Mouse (Mus musculus) myocyte (in vitro differentiated cells): ENCODE data around the gene Slc25a28. TPM values are rescaled to one million over a fixed set of nuclear protein-coding genes. Genes with fewer than 3 reads are reported as not detected.
A peak's percentile ranks its signal among the peaks of the same experiment; 100 is the strongest.

Experiments
- H3K27me3 ChIP-seq: one replicate; pipeline ENCODE4 v1.6.1; 2011; ENCODE audit not compliant: control insufficient read depth, insufficient read depth, insufficient read length
- H3K36me3 ChIP-seq: one replicate; pipeline ENCODE4 v1.6.1; 2011; ENCODE audit not compliant: control insufficient read depth, insufficient read depth
- H3K4me2 ChIP-seq: one replicate; pipeline ENCODE4 v1.6.1; 2011; ENCODE audit warnings: low read depth, control low read depth
- H3K4me3 ChIP-seq: one replicate; pipeline ENCODE4 v1.5.1; 2011; ENCODE audit warnings: mild to moderate bottlenecking, control low read depth, moderate library complexity
- H3K79me2 ChIP-seq: one replicate; pipeline ENCODE4 v1.6.1; 2011; ENCODE audit not compliant: control insufficient read depth, insufficient read depth
- H3ac ChIP-seq: one replicate; pipeline ENCODE4 v1.6.1; 2011; ENCODE audit not compliant: control insufficient read depth, insufficient read length
- CEBPB ChIP-seq: IDR thresholded peaks from 2 replicates; pipeline ENCODE4 v1.6.1; 2011; ENCODE audit warnings: mild to moderate bottlenecking, moderate library complexity; ENCODE audit not compliant: poor library complexity, insufficient read depth, severe bottlenecking
- E2F4 ChIP-seq: IDR thresholded peaks from one replicate; pipeline ENCODE4 v1.6.1; 2011; ENCODE audit warnings: mild to moderate bottlenecking, control low read depth, moderate library complexity; ENCODE audit not compliant: insufficient read depth
- MAX ChIP-seq: IDR thresholded peaks from one replicate; pipeline ENCODE4 v1.6.1; 2011; ENCODE audit warnings: low read depth, mild to moderate bottlenecking, control low read depth
- MYOD1 ChIP-seq, 3 experiments: IDR thresholded peaks; one replicate each; pipeline ENCODE4 v1.6.1; 2011; ENCODE audit warnings: control low read depth in 2 of 3, low read depth in 2 of 3, mild to moderate bottlenecking in 2 of 3, moderate library complexity in 1 of 3; ENCODE audit not compliant: insufficient read length in 2 of 3, control insufficient read depth in 1 of 3
- MYOG ChIP-seq, 3 experiments: IDR thresholded peaks; one replicate each; pipeline ENCODE4 v1.6.1; 2011; ENCODE audit warnings: control low read depth in 2 of 3, low read depth in 2 of 3, mild to moderate bottlenecking in 2 of 3; ENCODE audit not compliant: insufficient read length in 2 of 3, control insufficient read depth in 1 of 3, insufficient read depth in 1 of 3
- POLR2A ChIP-seq: IDR thresholded peaks from one replicate; pipeline ENCODE4 v1.6.1; 2011; ENCODE audit warnings: low read depth, mild to moderate bottlenecking, control low read depth, moderate library complexity; ENCODE audit not compliant: insufficient read length
- POLR2AphosphoS2 ChIP-seq: IDR thresholded peaks from one replicate; pipeline ENCODE4 v1.6.1; 2011; ENCODE audit warnings: low read depth, control low read depth; ENCODE audit not compliant: insufficient read length
- REST ChIP-seq: IDR thresholded peaks from one replicate; pipeline ENCODE4 v1.6.1; 2011; ENCODE audit warnings: mild to moderate bottlenecking, control low read depth, moderate library complexity; ENCODE audit not compliant: insufficient read depth, insufficient read length
- SRF ChIP-seq: IDR thresholded peaks from one replicate; pipeline ENCODE4 v1.6.1; 2011; ENCODE audit warnings: low read depth; ENCODE audit not compliant: control insufficient read depth, insufficient read length
- TCF12 ChIP-seq: IDR thresholded peaks from one replicate; pipeline ENCODE4 v1.6.1; 2011; ENCODE audit warnings: mild to moderate bottlenecking, control low read depth; ENCODE audit not compliant: poor library complexity, insufficient read depth, severe bottlenecking
- TCF3 ChIP-seq: IDR thresholded peaks from one replicate; pipeline ENCODE4 v1.6.1; 2011; ENCODE audit warnings: low read depth, control low read depth; ENCODE audit not compliant: insufficient read length
- USF1 ChIP-seq: IDR thresholded peaks from one replicate; pipeline ENCODE4 v1.6.1; 2011; ENCODE audit warnings: low read depth, mild to moderate bottlenecking, control low read depth, moderate library complexity
- polyA plus RNA-seq: library from polyadenylated mRNA; unstranded; fragments of >200 nt; fragmentation: generic; extraction: Trizol; gene quantifications from one replicate; pipeline ENCODE4 v1.2.1, GENCODE M21; 2012; ENCODE audit warnings: missing spikeins

The Slc25a28 gene
- polyA plus RNA-seq, 1 experiment, result 25.5 TPM

DNA sequence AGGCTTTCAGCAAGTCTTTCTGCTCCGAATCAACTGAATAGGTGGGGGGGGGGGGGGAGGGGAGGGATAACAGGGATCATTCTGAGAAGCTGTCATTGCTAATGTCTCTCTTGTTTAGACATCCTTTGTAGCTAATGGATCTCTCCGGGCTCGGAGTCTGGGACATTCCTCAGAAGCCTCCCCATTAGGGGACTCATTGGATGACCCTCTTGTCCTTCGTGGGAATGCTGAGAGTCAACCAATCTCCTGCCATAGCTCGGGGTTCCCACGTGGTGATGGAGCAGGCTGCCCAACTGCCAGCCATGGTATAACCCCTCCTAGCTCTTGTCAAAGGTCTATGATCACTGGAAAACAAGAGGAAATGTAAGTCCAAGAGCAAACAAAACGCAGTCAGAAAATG lies 27.8 kb downstream of the Slc25a28 start:
- no peak for TF ChIP-seq USF1
- TF ChIP-seq E2F4, result no peak
- TF ChIP-seq CEBPB, result no peak
- no peak for TF ChIP-seq POLR2A
- no peak for TF ChIP-seq TCF3
- TF ChIP-seq POLR2AphosphoS2, result no peak
- no peak for TF ChIP-seq MYOG (IDR thresholded peaks at IDR 0.05; ENCODE audit: control insufficient read depth in 1 of 3, insufficient read depth in 1 of 3, insufficient read length in 2 of 3, low read depth in 2 of 3)
- TF ChIP-seq SRF, result no peak
- H3K79me2 ChIP-seq, result no peaks in the 10 kb centered on the region
- H3K4me2 ChIP-seq, result no peak overlapping the region
- no peak overlapping the region for H3K4me3 ChIP-seq
- peaks cover 7% of the 10 kb centered on the region for H3K27me3 ChIP-seq
- H3ac ChIP-seq, result no peak overlapping the region
- H3K36me3 ChIP-seq, result no peaks in the 10 kb centered on the region

- TF ChIP-seq MYOG (IDR thresholded peaks at IDR 0.05; ENCODE audit: control insufficient read depth in 1 of 3, insufficient read depth in 1 of 3, insufficient read length in 2 of 3, low read depth in 2 of 3) (peak in 1 of 3 experiments; percentile 52), E2F4 (no peak), MYOD1 (IDR thresholded peaks at IDR 0.05; ENCODE audit: control insufficient read depth in 1 of 3, insufficient read length in 2 of 3, low read depth in 2 of 3) (peak in 2 of 3 experiments; percentile 9 to 54), TCF3 (no peak), USF1 (peak; percentile 56), MAX (no peak), POLR2A (no peak), POLR2AphosphoS2 (no peak), CEBPB (no peak), TCF12 (no peak), REST (no peak), SRF (no peak)
- no peak overlapping the region for H3K4me3 ChIP-seq
Observed at GRCm38 (mm10) chr19:43645508-43645907, 29.2 kb downstream of the Slc25a28 start.

DNA sequence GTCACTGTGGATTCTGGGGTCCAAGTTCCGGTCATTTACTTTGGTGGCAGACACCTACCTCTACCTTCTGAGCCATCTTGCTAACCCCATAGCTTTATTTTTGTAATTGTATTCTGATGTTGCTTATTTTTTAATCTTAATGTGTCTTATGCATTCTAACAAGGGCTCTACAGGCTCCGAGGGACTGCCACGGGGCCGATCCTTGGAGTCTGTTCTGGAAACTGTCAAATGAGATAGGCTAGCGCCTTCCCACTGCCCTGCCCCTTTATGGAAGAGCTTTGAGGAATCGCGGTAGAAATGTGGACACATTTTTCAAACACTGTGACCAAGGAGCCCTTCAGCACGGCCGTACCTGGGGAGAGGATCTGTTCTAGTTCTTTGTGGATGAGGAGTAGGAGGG lies 31.8 kb downstream of the Slc25a28 start:
- H3K36me3 ChIP-seq, result no peaks in the 10 kb centered on the region
- TF ChIP-seq E2F4 (no peak), TCF12 (no peak), MYOD1 (IDR thresholded peaks at IDR 0.05; ENCODE audit: control insufficient read depth in 1 of 3, insufficient read length in 2 of 3, low read depth in 2 of 3) (no peak), MAX (no peak), REST (no peak), POLR2AphosphoS2 (no peak), TCF3 (no peak), SRF (no peak), MYOG (IDR thresholded peaks at IDR 0.05; ENCODE audit: control insufficient read depth in 1 of 3, insufficient read depth in 1 of 3, insufficient read length in 2 of 3, low read depth in 2 of 3) (no peak), CEBPB (no peak), POLR2A (no peak), USF1 (no peak)
- H3K4me2 ChIP-seq, result no peak overlapping the region

More at GRCm38 (mm10) chr19:43645508-43645907, 29.2 kb downstream of the Slc25a28 start:
- H3K27me3 ChIP-seq, result peaks cover 19% of the 10 kb centered on the region
- no peaks in the 10 kb centered on the region for H3K36me3 ChIP-seq
- H3ac ChIP-seq, result no peak overlapping the region
- H3K4me2 ChIP-seq, result no peak overlapping the region
- no peaks in the 10 kb centered on the region for H3K79me2 ChIP-seq

GRCm38 (mm10) chr19:43641833-43642232 lies 32.8 kb downstream of the Slc25a28 start:
- Histone ChIP-seq H3K4me2 (no peak overlapping the region), H3K27me3 (peaks cover 38% of the 10 kb centered on the region), H3K4me3 (no peak overlapping the region), H3ac (no peak overlapping the region), H3K79me2 (no peaks in the 10 kb centered on the region), H3K36me3 (no peaks in the 10 kb centered on the region)
- TF ChIP-seq POLR2A (no peak), MAX (no peak), CEBPB (no peak), MYOD1 (IDR thresholded peaks at IDR 0.05; ENCODE audit: control insufficient read depth in 1 of 3, insufficient read length in 2 of 3, low read depth in 2 of 3) (no peak), TCF3 (no peak), USF1 (no peak), REST (no peak), TCF12 (no peak), POLR2AphosphoS2 (no peak), E2F4 (no peak), MYOG (IDR thresholded peaks at IDR 0.05; ENCODE audit: control insufficient read depth in 1 of 3, insufficient read depth in 1 of 3, insufficient read length in 2 of 3, low read depth in 2 of 3) (no peak)

More for the DNA sequence above, 31.8 kb downstream of the Slc25a28 start:
- peaks cover 38% of the 10 kb centered on the region for H3K27me3 ChIP-seq
- H3K4me3 ChIP-seq, result no peak overlapping the region
- no peaks in the 10 kb centered on the region for H3K79me2 ChIP-seq
- H3ac ChIP-seq, result no peak overlapping the region
